In the genomic region with DNA sequence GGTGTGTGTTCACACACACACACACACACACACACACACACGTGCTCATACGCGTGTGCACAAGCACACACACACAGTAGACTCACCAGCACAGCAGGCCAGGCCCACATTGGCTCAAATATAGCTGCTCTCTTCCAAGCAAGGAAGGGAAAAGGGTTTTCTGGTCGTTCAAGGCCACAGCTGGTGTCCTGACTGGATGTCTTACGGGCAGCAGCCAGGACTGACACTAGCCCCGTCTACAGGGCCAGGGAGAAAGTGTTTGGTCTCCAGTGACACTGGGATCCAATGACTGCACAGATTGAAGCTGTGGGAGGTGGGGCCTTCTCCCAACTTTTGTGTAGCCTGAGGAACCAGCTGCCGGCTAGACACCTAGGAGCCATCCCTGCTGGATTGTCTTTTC, we compare ENCODE assay signal across 13 mouse cellular contexts. TPM values are rescaled to one million over a fixed set of nuclear protein-coding genes. Genes with fewer than 3 reads are reported as not detected.
DNase-seq lines count a peak whose midpoint lies in the region; ATAC-seq lines count a peak whose summit lies in the region.
"Had no signal": no experiment of that assay in that cellular context is flagged by ENCODE, and none has a peak within 500 bp of the region (broad histone marks: within the 10 kb centered on the region; RNA-seq: fewer than 3 reads in every experiment).

No protein-coding gene starts in this region.

- peak; percentile 70 to 81 for DNase-seq in heart, adult 18-20 months
- peak; percentile 57 for DNase-seq in ovary, adult 18-20 months (ENCODE audit: low spot score)
- DNase-seq in ovary, postnatal 14 days (ENCODE audit: low spot score) = no peak
- peak; percentile 79 for DNase-seq in gastrocnemius, postnatal 25 days
- DNase-seq in skeletal muscle tissue, adult 2 months (ENCODE audit: low read depth, low spot score) = peak; percentile 77
- DNase-seq in layer of hippocampus, adult 18-20 months (ENCODE audit: low spot score in 2 of 2) = no peak
- no peak for DNase-seq in liver
- DNase-seq: cerebellum, adult 8-10 months; kidney, adult 8-10 months; layer of hippocampus, adult 9-11 months had no signal

- no peaks in the 10 kb centered on the region for H3K9me3 ChIP-seq in heart, embryonic 12.5 days (replicated peaks)
- H3K9me3 ChIP-seq: hindbrain, embryonic 10.5 days; limb, embryonic 10.5 days had no signal

- H3K4me3 ChIP-seq in heart, embryonic 12.5 days = no peak overlapping the region
- H3K4me3 ChIP-seq: hindbrain, embryonic 10.5 days; limb, embryonic 10.5 days had no signal

- no peak overlapping the region for H3K4me2 ChIP-seq in heart, embryonic 12.5 days

- 63% methylated on average over 7 of the region's 7 CpGs for WGBS in heart, embryonic 12.5 days

- no peaks in the 10 kb centered on the region for H3K36me3 ChIP-seq in heart, embryonic 12.5 days
- H3K36me3 ChIP-seq: hindbrain, embryonic 10.5 days; limb, embryonic 10.5 days had no signal

- H3K4me1 ChIP-seq in heart, embryonic 12.5 days (replicated peaks) = peaks cover 24% of the 10 kb centered on the region

- no peak for ATAC-seq in heart, embryonic 12.5 days (ENCODE audit: insufficient number of reproducible peaks, low FRiP score)

- H3K27ac ChIP-seq in heart, embryonic 12.5 days (ENCODE audit: poor library complexity, severe bottlenecking) = no peak overlapping the region
- H3K27ac ChIP-seq: hindbrain, embryonic 10.5 days; limb, embryonic 10.5 days had no signal

- H3K9ac ChIP-seq in heart, embryonic 12.5 days = no peak overlapping the region

- no peaks in the 10 kb centered on the region for H3K27me3 ChIP-seq in heart, embryonic 12.5 days (replicated peaks)

RNA-seq across cellular contexts. Expression of gene Man1c1, which starts 52.7 kb away (rescaled TPM):
- 10 to 100 TPM; 26.9 to 28.3 TPM for total RNA-seq in heart, adult 18-20 months (2021)
- 11.6 and 12.2 TPM in 2 replicates for polyA plus RNA-seq in heart, embryonic 12.5 days (2016; fragmentation: Nextera tagmentation; extraction: Ambion mirVana)
- 1 to 10 TPM; 4.1 to 5.1 TPM for total RNA-seq in gastrocnemius, postnatal 25 days (2021)
- 10 to 100 TPM; 24.1 to 26.7 TPM for total RNA-seq in layer of hippocampus, adult 18-20 months (2021)

Comparison
In these comparisons a context has a peak if more than half of its experiments do, and no peak if none do; other contexts are left out.
1. DNase-seq: peak in heart, adult 18-20 months (2 of 2), ovary, adult 18-20 months (single experiment), gastrocnemius, postnatal 25 days (single experiment) and skeletal muscle tissue, adult 2 months (single experiment); none in ovary, postnatal 14 days (single experiment), layer of hippocampus, adult 18-20 months (0 of 2) and liver (single experiment).
2. RNA of gene Man1c1, which starts 52.7 kb away (total RNA-seq): 26.9 to 28.3 TPM in heart, adult 18-20 months and 24.1 to 26.7 TPM in layer of hippocampus, adult 18-20 months; 4.1 to 5.1 TPM in gastrocnemius, postnatal 25 days; every median in the first group is over 4 times any median in the second.